Mouse (Mus musculus) embryonic facial prominence, embryonic 11.5 days (tissue): ENCODE measurements around the gene 2310003L06Rik. TPM values are rescaled to one million over a fixed set of nuclear protein-coding genes. Genes with fewer than 3 reads are reported as not detected.

Source experiments
- ATAC-seq: fragments of 200-750 bp; cut with Nextera tagmentation; replicated peaks from 2 replicates; pipeline ENCODE4 v1.8.0; 2017; ENCODE audit warnings: low read depth; ENCODE audit not compliant: insufficient number of reproducible peaks, low FRiP score, low TSS enrichment
- DNase-seq: peaks from one replicate; pipeline ENCODE4 v3.0.0-alpha.2; 2015; ENCODE audit warnings: low spot score
- H3K27ac ChIP-seq: fragments of 300-500 bp; sonication (generic); replicated peaks from 2 replicates; pipeline ENCODE4 v1.5.1; 2014; ENCODE audit warnings: mild to moderate bottlenecking, low read depth, low read length, control low read depth
- H3K27me3 ChIP-seq: fragments of 300-500 bp; sonication (generic); 2 replicates; pipeline ENCODE4 v1.6.1; 2014; ENCODE audit warnings: mild to moderate bottlenecking, low read length, moderate library complexity, mixed read lengths; ENCODE audit not compliant: control insufficient read depth, insufficient read depth
- H3K36me3 ChIP-seq: fragments of 300-500 bp; sonication (generic); replicated peaks from 2 replicates; pipeline ENCODE4 v1.6.1; 2014; ENCODE audit warnings: low read depth, mild to moderate bottlenecking, low read length, moderate library complexity, mixed read lengths; ENCODE audit not compliant: control insufficient read depth, insufficient read depth
- H3K4me1 ChIP-seq: fragments of 300-500 bp; sonication (generic); 2 replicates; pipeline ENCODE4 v1.6.1; 2014; ENCODE audit warnings: low read length, mixed read lengths; ENCODE audit not compliant: control insufficient read depth, insufficient read depth
- H3K4me2 ChIP-seq: fragments of 300-500 bp; sonication (generic); 2 replicates; pipeline ENCODE4 v1.6.1; 2014; ENCODE audit warnings: low read depth, mild to moderate bottlenecking, control low read depth, low read length, moderate library complexity
- H3K4me3 ChIP-seq: fragments of 300-500 bp; sonication (generic); 2 replicates; pipeline ENCODE4 v1.5.1; 2014; ENCODE audit warnings: low read depth, low read length, control low read depth
- H3K9ac ChIP-seq: fragments of 300-500 bp; sonication (generic); replicated peaks from 2 replicates; pipeline ENCODE4 v1.6.1; 2014; ENCODE audit warnings: mild to moderate bottlenecking, control low read depth, low read length
- H3K9me3 ChIP-seq: fragments of 300-500 bp; sonication (generic); replicated peaks from 2 replicates; pipeline ENCODE4 v1.6.1; 2016; ENCODE audit warnings: mild to moderate bottlenecking, low read length, inconsistent platforms, mixed read lengths; ENCODE audit not compliant: control insufficient read depth
- WGBS: fragments of 180-500 bp; shearing (Covaris S2); extraction: QIAGEN DNeasy Blood & Tissue Kit; methylation state at CpG from one replicate; pipeline ENCODE4 v1.1.7; 2014; 5-methylcytosine and 5-hydroxymethylcytosine counted together
- polyA plus RNA-seq: library from polyadenylated mRNA; unstranded; fragments of >200 nt; fragmentation: Nextera tagmentation; extraction: Ambion mirVana; gene quantifications from 2 replicates; pipeline ENCODE4 v1.2.1, GENCODE M21; 2014

The 2310003L06Rik gene
- polyA plus RNA-seq, 1 experiment from 2014 or later: not detected

GRCm38 (mm10) chr5:88002249-88002648, 33.0 kb downstream of the 2310003L06Rik start, which contains the start of gene Smr3a:
Gene Smr3a, plus strand, starts transcription at chr5:88002549.
- 89% methylated on average over 3 of the region's 3 CpGs for WGBS
- Histone ChIP-seq H3K4me1 (no peaks in the 10 kb centered on the region), H3K27ac (no peak within 1 kb of the TSS), H3K9me3 (no peaks in the 10 kb centered on the region), H3K4me2 (no peak within 1 kb of the TSS), H3K9ac (no peak within 1 kb of the TSS), H3K27me3 (no peaks in the 10 kb centered on the region), H3K4me3 (no peak within 1 kb of the TSS), H3K36me3 (no peaks in the 10 kb centered on the region)
- ATAC-seq: no peak
- no peak for DNase-seq

- no peak overlapping the region for H3K4me2 ChIP-seq
- no peaks in the 10 kb centered on the region for H3K36me3 ChIP-seq
- no peak overlapping the region for H3K27ac ChIP-seq
- DNase-seq: no peak
- H3K27me3 ChIP-seq: no peaks in the 10 kb centered on the region
- H3K4me1 ChIP-seq: no peaks in the 10 kb centered on the region
- no peaks in the 10 kb centered on the region for H3K9me3 ChIP-seq
- no peak for ATAC-seq
- H3K4me3 ChIP-seq: no peak overlapping the region
- no peak overlapping the region for H3K9ac ChIP-seq
These were observed 36.0 kb downstream of the 2310003L06Rik start for GRCm38 (mm10) chr5:88005241-88005640.

Other genes starting within 250 kb of the 2310003L06Rik start
- gene Csn1s2a, start 194.9 kb upstream of the 2310003L06Rik start, polyA plus RNA-seq: not detected in 2 replicates
- gene Csn1s2b, start 161.4 kb upstream of the 2310003L06Rik start, polyA plus RNA-seq: not detected in 2 replicates
- gene Prr27, start 143.8 kb upstream of the 2310003L06Rik start, polyA plus RNA-seq: not detected in 2 replicates
- not detected in 2 replicates for gene Odam, start 84.4 kb upstream of the 2310003L06Rik start, polyA plus RNA-seq
- gene Csn3, start 43.9 kb upstream of the 2310003L06Rik start, polyA plus RNA-seq: 0.22 TPM in 1 of 2 replicates, not detected in the other
- gene Gm28434, start 58 bp downstream of the 2310003L06Rik start, polyA plus RNA-seq: not detected in 2 replicates
- gene Cabs1, start 10.0 kb downstream of the 2310003L06Rik start, polyA plus RNA-seq: not detected in 2 replicates
- gene Smr3a, start 33.1 kb downstream of the 2310003L06Rik start, polyA plus RNA-seq: not detected in 2 replicates
- not detected in 2 replicates for gene Smr2, start 117.1 kb downstream of the 2310003L06Rik start, polyA plus RNA-seq
- gene Gm11116, start 142.1 kb downstream of the 2310003L06Rik start, polyA plus RNA-seq: not detected in 2 replicates
- gene Gm11115, start 184.6 kb downstream of the 2310003L06Rik start, polyA plus RNA-seq: not detected in 2 replicates